Mouse (Mus musculus): Measurements from ENCODE around the gene Hexb.
"Not testable (repeated sequence)": the region's sequence is repeated elsewhere in the genome, so short reads cannot be mapped to it uniquely, and the experiment has no call there.

The Hexb gene

DNA sequence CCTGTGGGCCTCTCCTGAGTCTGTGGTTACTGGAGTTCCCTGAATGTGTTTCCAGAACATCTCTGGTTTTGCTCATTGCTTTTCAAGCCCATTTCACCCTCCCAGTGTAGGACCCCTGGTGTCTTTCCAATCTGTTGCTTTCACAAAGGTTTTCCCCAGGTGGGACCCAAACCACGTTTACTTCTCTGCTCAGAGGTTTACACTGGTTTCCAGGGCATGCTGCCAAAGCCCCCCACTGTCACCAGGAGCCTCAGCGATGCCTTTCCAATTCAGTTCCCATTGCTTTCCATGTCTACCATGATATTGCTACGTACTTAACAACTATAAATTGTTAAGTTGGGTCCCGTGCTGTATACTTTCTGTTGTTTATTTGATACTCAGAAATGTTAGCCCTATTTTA lies 15.3 kb downstream of the Hexb start:
- in situ Hi-C loops (cut with MboI, MseI), result no loop called here

GRCm38 (mm10) chr13:97180113-97180828 lies 17.9 kb downstream of the Hexb start:
- in situ Hi-C loops (cut with MboI, MseI), result no loop called here

DNA sequence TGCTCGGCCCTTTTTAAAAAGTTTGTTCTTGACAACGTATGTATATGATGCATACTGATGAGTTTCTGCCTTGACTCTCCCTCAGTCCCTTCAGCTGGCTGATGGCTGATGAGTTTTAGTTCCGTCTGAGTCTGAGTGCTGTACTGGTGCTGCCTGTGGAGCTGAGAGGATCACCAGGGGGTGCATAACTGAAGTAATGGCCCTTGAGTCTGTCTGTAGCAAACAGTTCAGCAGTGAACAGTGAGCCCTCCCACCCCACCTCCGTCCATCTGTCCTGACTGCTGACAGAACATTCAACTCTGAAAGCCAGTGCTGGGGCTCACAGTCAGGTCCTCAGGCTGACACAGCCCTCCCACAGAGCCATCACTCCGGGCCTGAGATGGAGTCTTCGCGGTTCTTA lies 19.2 kb downstream of the Hexb start:
- in situ Hi-C loops (cut with MboI, MseI), result no loop called here

DNA sequence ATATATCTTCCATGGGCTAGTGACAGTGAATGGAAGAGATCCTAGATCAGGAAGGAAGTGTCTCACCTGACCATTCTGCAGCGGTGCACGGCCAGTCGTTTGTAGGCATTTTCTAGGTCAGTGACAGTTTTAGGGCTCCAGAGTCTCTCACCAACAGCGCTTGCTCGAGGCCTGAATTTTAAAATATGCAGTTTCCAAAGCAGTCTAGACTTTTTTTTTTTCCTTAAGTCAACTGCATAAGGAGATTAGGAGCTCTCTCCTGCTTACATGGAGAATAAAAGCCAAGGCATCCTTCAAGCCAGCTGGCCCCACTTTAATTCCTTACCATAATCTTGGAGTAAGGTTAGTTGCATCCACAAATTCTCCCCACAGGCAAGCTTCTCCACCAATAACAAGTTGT lies 21.4 kb downstream of the Hexb start:
- in situ Hi-C loops (cut with MboI, MseI), result no loop called here

DNA sequence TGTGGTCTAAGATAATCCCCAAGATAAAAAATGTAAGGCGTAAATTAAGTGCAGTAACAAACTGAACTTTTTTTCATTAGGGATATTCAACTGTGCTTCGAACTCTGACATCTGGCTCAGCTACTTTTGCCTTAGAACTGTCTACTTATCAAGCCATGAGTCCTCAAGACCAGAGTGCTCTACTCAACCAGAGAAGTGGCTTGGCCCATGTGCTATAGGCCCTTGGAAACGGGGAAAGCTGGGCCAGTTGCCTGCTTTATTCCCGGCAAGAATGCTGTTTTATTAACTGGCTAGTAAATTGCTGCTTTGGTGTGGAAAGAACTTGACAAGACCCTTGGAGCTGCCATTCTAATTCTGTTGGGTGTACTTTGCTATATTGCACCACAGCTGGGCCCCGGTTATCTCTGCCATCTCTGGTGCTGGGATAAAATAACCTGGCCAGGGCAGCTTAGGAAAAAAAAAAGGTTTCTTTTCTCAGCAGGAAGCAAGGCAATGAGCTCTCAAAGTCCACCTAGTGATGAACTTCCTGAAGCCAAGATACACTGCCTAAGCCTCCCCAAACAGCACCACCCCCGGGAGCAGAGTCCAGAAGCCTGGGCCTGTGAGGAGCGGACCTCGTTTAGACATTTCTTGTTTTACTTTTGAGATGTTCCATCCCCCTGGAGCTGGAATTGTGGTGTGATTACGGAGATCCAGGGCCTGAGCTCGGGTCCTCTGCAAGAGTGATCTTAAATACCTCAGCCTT lies 22.5 kb downstream of the Hexb start:
- in situ Hi-C loops (cut with MboI, MseI), result no loop called here

- in situ Hi-C loops (cut with MboI, MseI), result no loop called here
Observed at GRCm38 (mm10) chr13:97145834-97146233, 52.3 kb downstream of the Hexb start.

DNA sequence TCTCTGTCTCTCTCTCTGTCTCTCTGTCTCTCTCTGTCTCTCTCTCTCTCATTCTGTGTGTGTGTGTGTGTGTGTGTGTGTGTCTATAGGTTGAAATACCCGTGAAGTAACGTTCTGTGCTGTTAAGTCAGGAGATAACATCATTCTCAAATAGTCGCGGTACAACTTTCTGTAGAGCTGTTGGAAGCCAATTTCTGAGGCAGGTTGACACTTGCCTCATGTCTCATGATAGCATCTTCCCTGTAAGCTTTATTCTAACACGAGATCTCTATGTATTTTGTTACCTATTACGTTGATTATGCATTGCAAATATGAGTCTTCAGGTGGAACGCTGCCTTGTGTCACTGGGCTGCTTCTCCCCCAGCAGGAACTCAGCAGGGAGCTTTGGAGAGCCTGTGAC lies 55.8 kb downstream of the Hexb start:
- in situ Hi-C loops (cut with MboI, MseI), result no loop called here

GRCm38 (mm10) chr13:97138404-97138931 lies 59.7 kb downstream of the Hexb start:
- in situ Hi-C loops (cut with MboI, MseI), result not testable (repeated sequence)

DNA sequence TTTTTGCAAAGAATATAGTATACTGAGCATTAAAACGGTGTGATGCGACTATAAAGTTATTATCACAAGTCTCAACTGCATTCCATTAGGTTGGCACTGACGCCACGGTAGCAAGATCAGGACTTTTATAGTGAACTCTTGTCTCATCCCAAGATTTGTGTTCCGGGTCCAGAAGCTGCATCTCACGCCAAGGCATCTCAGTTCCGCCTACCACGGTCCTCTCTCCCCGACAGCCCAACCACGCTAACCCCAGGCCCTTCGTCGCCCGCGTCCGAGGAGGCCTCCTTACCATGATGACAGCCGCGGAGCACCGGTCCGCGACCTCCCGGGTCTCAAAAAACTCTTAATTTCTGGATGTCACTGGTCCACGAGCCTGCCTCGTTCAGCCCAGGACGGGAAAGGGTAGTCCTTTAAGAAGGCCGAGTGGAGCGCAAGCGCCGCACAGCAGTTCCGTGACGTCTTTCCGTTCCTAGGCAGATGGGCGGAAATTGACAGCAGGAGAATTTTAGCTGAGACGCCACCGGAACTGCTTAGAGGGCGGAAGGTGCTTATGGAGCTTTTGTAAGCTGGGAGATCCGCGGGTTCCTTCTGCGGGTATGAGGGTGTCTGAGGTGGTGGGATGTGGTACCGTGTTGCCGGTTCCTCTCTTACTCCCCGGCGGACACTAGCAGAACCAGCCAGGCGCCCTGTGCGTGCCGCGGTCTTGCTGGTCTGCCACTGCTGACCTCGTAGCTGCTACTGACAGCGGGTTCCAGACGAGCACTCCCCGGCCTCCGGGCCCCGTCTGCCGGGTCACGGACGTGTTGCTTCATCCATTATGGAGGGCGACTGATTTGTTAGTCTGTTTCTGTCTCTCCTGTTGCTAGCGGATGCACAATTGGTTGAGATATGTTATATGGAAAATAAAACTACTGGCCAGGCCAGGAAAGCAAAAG lies 60.4 kb downstream of the Hexb start, which contains the start of the genes Gfm2 and Nsa2:
Gene Gfm2 (plus strand): TSS at position 472 of the 935 bp plus-strand sequence.
Gene Nsa2 (minus strand): TSS at position 472 of the 935 bp plus-strand sequence.
- in situ Hi-C loops (cut with MboI, MseI), result no loop called here

DNA sequence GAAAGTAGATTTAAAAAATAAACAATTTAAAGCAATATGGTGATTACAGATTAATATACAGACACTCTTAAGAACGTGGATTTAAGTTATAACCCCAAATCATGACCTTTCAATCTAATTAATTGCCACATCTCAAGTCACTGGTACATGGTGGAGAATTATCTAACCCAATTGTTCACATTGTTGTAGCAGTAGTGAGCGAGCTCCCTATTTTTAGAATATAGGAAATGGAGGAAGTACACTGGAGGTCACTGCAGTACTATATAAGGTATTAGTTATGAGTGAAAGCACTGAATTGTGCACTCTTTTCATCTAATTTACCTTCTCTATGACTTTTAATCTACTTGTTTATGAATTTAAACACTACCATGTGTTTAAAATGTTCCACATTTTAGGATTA lies 67.7 kb downstream of the Hexb start:
- in situ Hi-C loops (cut with MboI, MseI), result loop anchor here (5.0 kb wide), 1 partner anchor 468 kb away; no protein-coding TSS in a partner anchor

- in situ Hi-C loops (cut with MboI, MseI), result loop anchor here (5.0 kb wide), 1 partner anchor 467 kb away; no protein-coding TSS in a partner anchor
Observed at GRCm38 (mm10) chr13:97129654-97130053, 68.5 kb downstream of the Hexb start.
